Mouse (Mus musculus) left cerebral cortex, adult 9 months (tissue): ENCODE measurements around the gene Ptpn11.

Source experiments
- DNase-seq, 2 experiments: peaks; one replicate each; pipeline ENCODE4 v3.0.0; 2022; ENCODE audit warnings: low spot score in 2 of 2

Gene Ptpn11

DNA sequence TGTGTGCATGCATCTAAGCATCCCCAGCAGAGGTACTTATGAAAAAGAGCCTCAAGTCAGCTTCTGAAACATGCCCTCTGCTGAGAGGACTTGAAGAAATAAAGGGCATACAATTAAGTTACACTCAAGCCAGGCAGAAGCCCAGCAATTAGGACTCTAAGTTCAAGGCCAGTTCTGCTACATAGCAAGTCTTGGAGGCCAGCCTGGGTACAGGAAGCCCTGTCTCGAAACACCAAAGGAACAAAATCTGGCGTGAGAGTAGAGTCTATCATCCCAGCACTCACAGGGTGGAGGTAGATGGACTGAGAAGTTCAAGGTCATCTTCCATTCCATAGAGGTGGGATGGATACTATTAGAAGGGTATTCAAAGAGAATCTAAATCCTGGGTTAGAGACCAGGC, 6.8 kb downstream of the Ptpn11 start:
- DNase-seq, result no peak

DNA sequence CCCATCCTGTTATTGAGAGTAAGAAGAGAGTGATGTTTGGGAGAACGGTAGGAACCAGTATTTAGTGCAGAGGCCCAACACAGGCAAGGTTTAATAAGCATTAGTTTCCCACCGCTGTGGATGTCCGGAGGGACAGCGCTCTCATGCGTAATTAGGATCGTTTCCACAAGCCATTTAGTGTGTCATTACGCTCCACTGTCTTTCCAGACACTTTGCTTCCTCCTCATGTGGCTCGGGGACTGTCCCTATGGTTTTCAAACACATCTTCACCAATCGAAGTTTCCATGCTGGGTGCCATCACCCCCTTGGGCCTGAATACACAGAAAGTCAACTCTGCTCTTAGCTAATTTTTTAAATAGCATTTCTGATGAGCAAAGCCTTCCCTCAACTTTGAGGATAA, 7.9 kb downstream of the Ptpn11 start:
- no peak for DNase-seq

DNA sequence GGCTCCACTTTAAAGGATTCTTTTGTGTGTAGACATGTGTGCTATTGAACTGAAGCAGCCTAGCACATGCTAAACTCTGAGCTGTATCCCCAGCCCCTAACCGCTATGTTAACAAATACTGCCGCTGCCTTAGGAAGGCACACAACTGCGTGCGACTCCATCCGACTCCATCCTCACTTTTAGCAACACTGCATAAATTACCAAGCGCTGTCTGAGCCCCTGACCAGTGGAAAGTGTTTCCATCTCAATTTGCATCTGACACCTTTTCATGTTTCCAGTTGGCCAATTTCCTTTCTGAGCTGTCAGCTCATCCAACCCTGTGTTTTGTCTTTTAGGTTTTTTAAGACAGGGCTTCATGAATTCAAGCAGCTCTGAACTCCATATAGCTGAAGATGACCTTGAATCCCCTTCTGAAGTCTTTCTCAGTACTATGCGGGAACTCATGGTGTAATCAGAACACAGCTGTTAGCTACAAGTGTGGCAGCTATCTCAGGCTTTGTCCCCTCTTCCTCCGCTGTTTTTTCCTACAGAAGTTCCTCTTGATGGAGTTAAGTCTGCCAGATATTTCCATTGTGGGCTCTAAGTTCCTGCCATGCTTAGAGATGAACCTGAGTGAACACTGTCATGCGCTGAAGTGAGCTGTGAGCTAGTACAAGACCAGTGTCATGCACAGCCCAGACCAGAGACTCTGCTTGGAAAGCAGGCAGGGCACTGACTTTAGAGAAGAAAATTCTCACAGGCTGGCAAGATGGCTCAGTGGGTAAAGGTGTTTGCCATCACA, 11.9 kb downstream of the Ptpn11 start:
- no peak for DNase-seq

DNA sequence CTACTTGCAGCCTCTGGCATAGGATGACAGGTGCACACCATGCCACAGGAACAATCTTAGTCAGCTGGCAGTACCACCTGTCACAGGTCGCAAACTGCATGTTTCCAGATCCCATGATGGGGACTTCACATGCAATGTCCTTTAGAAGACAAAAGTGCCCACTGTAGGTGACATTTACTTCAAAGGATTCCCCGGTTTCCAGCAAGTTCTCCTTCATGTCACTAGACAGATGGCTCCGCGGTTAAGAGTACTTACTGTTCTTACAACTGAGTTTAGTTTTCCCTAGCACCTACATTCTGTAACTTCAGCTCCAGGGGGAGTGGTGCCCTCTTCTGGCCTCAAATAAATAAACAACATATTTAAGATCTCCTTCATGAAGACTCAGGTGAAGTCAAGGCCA, 18.4 kb downstream of the Ptpn11 start:
- no peak for DNase-seq

GRCm38 (mm10) chr5:121169588-121169987, 21.6 kb downstream of the Ptpn11 start:
- DNase-seq, result no peak

- DNase-seq, result no peak
Observed at GRCm38 (mm10) chr5:121166884-121167283, 24.3 kb downstream of the Ptpn11 start.

DNA sequence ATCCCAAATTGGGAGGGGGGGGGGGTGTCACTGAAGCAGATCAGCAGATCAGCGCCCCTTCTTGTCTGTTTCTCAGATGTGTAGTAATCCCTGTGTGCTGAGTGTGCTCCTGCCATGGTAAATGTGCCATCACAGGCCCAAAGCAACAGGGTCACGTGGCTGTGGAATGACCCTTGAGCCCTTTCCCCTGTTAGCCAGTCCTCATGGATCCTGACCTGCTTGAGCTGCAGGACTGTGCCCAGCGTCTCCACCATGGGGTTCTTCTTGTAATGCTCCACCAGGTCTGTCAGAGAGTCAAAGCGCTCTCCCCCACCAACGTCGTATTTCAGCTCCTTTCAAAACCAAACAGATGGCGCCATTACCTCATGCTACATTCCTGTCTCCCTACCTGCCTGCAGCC, 28.3 kb downstream of the Ptpn11 start:
- no peak for DNase-seq

DNA sequence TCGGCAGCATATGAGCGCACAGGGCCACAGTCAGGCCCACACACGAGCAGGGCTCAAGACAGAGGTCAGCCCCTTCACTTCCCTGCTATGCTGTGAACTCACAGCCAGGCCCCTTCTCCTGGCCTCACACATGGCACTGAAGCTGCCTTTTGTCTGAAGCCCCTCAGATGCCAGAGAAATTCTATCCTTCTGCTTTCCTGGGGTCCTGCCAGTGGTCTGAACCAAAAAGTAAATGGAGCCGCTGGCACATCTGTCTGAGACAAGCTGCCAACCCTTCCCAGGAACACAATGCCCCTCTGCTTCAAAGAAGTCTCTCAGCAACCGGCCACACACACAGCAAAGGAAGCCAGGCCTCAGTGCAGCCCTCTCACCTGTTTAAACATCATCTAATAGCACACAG, 28.9 kb downstream of the Ptpn11 start:
- DNase-seq, result no peak

DNA sequence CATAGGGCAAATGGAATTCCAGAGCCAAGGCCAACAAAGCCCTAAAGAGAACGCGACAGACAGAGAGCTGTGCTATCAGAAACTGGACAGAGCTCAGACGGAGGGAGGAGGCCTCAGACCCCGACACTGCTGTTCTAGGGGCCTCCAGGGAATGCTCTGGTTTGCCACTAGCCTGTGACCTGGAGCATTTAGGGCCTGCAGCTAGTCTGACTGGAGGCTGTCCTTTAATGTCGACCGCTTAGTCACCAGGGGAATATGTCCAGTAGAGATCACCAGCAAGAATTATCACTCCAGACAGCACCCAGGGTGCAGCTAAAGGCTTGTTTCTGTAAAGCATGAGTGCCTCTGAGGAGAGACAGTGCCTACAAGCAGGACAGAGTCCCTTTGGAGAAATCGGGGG, 32.2 kb downstream of the Ptpn11 start:
- no peak for DNase-seq

- DNase-seq, result no peak
Observed at GRCm38 (mm10) chr5:121157489-121157888, 33.7 kb downstream of the Ptpn11 start.

DNA sequence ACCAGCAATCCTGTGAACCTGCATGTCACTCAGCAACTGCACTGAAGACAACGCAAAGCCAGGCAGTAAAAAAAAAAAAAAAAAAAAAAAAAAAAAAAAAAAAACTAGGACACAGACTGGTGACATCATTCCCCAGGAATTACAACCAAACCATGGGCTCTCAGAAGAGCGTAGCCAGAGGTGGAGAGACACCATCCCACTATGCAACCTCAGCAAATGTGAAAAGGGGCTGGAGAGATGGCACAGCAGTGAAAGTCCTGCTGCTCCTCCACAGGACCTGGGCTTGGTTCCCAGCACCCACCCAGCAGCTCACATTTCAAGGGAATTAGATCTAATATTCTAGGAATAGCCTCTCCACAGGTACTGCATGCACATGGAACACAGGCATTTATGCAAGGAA, 34.2 kb downstream of the Ptpn11 start:
- DNase-seq, result no peak

GRCm38 (mm10) chr5:121156121-121156520, 35.1 kb downstream of the Ptpn11 start:
- DNase-seq, result no peak

DNA sequence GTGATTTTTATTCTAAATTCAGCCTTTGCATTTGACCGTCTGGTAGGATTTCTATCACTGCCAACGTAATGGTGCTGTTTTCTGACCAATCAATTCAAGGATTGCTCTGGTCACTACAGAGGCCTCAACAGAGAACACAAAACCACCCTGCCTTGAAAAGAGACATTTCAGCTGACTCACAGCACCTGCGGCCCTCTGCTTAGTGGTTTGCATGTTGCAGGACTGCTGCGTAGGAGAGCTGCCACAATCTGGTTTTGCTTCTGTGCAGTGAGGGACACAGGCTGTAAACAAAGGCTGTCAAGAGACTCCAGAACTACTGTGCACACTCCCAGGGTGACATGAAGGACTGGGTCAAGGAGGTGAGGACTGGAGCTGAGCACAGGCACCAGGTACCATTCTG, 40.5 kb downstream of the Ptpn11 start:
- DNase-seq, result peak in 1 of 2 experiments; percentile 39

DNA sequence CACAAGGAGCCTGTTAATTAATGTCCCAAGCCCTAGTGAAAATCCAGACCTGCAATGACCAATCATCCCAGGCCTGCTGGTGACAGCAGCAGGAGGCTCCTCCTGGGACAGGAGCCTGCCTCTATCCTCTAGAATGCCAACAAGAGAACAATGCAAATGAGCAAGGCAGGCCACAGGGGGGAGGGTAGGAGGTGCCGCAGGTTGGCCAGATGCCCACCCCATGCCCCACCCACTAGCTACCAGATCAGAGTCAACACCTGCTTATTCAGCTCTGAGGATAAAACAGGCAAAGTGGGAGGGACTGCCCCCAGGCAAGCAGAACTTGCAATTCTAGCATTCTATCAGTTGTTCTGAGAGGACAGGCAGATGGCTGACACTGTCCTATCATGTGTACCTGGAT, 42.0 kb downstream of the Ptpn11 start:
- no peak for DNase-seq

DNA sequence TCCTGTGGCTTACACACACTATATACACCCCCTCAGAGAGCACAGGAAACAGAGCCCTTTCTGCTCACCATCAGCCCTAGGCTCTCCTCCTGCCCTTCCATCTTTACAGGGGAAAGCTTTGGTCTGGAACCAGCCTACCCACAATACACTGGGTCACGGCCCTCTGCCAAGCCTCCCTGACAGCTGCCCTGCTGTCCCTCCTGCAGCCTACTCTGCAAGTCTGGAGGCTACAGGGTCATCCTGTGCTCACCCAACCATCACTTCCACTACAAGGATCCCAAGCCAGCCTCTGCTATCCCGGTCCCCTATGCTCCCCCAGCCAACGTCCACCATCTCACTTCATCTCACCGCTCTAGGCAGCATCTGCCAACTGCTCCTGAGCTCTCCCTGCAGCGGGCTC, 44.9 kb downstream of the Ptpn11 start:
- no peak for DNase-seq

GRCm38 (mm10) chr5:121145609-121146008, 45.6 kb downstream of the Ptpn11 start:
- no peak for DNase-seq

GRCm38 (mm10) chr5:121144441-121145238, 46.6 kb downstream of the Ptpn11 start:
- no peak for DNase-seq

- DNase-seq, result no peak
Observed at GRCm38 (mm10) chr5:121142431-121143119, 48.6 kb downstream of the Ptpn11 start.

GRCm38 (mm10) chr5:121140276-121140675, 50.9 kb downstream of the Ptpn11 start:
- no peak for DNase-seq

DNA sequence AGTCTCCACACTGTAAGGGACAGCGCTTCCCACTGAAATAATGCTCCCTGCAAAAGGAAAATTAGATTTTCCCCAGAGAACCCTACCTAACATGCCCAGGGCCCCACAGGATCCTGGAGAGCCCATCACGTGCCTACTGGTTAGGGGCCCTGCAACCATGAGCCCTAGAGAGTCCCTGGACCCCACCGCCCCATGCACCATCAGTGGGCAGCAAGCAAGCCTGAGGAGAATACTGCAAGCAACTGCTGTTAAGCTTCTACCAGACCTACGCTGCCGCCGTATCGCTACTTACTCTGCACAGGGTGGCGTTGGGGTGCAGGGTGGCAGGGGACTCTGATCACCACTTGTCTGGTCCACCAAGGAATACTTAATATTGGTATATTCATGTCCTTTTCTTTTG, 54.1 kb downstream of the Ptpn11 start:
- DNase-seq, result no peak

DNA sequence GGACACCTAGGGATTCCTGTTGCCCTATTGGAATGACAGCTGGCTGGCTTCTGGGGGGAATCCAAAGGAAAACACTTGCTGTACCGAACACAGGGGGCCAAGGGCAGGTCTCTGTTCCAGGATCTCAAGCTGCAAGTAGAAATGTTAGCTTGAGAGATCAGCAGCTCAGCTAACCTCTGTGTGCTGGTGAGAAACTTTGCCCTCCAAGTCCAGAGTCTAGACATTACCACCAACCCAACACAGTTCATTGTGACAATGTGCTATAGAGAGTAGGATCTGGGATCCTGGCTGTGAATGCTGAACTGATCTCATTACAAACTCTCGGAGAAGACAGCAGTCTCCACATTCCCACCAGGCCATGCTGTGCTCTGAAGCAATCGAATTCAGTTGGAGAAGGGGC, 59.4 kb downstream of the Ptpn11 start:
- no peak for DNase-seq

DNA sequence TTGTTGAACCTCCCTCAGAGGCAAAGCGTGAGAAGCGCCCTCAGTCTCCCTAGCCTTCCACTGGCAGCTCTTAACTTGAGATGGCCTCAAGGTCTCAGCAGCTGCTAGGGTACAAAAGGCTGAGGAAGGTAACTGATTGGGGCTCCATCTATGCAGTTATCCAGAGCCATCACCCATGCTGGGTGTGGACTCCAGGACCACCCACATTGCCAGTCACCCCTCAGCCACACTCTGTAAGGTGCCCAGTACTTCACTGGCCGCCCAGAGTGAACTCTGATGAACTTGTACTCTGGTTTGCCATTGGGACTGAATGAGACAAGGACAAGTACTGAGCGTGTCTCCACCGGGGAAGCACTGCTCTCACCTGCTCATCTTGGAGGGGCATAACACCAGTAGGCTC, 61.9 kb downstream of the Ptpn11 start:
- DNase-seq, result no peak

GRCm38 (mm10) chr5:121126051-121126450, 65.1 kb downstream of the Ptpn11 start:
- DNase-seq, result no peak
